Mouse (Mus musculus): ENCODE data around the gene Fcrl6. TPM values are rescaled to one million over a fixed set of nuclear protein-coding genes. Genes with fewer than 3 reads are reported as not detected.

Gene Fcrl6
- 0.51 TPM in 1 of 2 replicates, not detected in the other for polyA plus RNA-seq (2012; rRNA removed; ENCODE audit: low replicate concordance)

GRCm38 (mm10) chr1:172602326-172602725, at the start of gene Fcrl6:
Fcrl6 (minus strand) TSS chr1:172602551.

DNA sequence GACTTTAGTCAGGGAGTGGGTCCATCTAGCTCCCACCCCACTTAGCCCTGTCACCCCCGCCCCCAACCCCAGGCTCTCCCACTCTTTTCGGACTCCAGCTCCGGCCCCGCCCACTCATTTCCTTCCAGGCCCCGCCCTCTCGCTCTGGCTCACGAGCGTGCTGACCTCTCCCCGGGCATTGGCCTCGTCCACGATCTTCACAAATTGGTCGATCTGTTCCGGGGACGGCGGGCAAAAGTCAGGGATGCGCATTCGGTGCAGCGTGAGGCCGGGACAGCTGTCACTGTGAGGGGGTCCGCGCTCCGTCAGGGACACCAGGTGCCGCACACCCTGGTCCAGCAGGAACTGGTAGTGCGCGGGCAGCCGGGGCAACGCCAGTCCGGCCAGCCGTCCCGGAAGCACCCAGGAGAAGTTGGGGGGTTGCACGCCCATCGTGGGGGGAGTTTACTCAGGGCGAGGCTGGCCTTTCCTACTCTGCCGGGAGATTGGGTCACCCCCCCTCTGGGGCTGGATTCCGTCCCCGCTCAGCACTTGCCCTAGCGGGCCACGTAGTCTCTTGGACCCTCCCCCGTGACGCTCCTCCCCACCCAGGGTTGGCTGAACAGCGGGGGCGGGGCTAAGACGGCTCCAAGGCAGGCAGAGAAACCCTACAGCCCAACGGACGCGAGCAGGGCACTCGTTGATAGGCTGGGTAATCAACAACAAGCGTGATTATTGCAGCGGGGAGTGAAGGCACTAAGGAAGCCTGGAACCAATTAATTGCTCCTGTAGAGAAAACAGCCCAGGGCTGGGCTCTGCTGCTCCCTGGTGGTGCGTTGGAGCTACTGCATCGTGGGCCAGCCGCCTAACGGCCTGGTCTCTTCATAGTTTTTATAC, 30.3 kb upstream of the Fcrl6 start, which contains the start of gene Dusp23:
Dusp23 (minus strand) TSS at position 512 of the 876 bp plus-strand sequence.

GRCm38 (mm10) chr1:172590385-172590784, 12.0 kb downstream of the Fcrl6 start, which contains the start of gene Slamf8:
Slamf8 (minus strand) TSS chr1:172590568.

DNA sequence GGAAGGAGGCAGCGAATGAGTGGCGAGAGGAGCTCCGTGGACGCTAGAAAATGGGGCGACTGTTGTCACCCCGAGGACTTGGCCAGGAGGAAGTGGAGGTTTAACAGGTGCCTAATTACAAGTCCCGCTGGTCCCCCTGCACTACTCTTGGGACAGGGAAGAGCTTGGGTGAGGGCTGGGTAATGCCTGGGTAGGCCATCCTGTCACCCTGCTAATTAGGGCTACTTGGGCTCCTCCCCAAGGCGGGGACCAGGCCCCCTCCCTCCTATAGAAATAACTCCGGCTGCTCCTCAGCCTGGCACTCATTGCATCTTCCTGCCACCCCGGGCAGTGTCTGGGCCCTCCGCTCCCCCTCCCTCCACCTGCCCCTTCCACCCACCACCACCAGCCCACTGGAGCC, 46.7 kb downstream of the Fcrl6 start, which contains the start of gene Vsig8:
Vsig8 (plus strand) TSS at position 301 of the 400 bp plus-strand sequence.

Other genes with a start within 250 kb of the Fcrl6 start
- gene Pigm, start 226.0 kb downstream of the Fcrl6 start, polyA plus RNA-seq (2012; rRNA removed; ENCODE audit: low replicate concordance), result 7.6 and 9.6 TPM in 2 replicates
- 16.6 and 17.2 TPM in 2 replicates for gene Slamf9, start 127.2 kb downstream of the Fcrl6 start, polyA plus RNA-seq (2012; rRNA removed; ENCODE audit: low replicate concordance)
- gene Igsf9, start 120.8 kb downstream of the Fcrl6 start, polyA plus RNA-seq (2012; rRNA removed; ENCODE audit: low replicate concordance), result 6.0 and 35.1 TPM in 2 replicates
- gene Tagln2, start 102.5 kb downstream of the Fcrl6 start, polyA plus RNA-seq (2012; rRNA removed; ENCODE audit: low replicate concordance), result 217 and 327 TPM in 2 replicates
- 0.40 and 0.44 TPM in 2 replicates for gene Cfap45, start 81.8 kb downstream of the Fcrl6 start, polyA plus RNA-seq (2012; rRNA removed; ENCODE audit: low replicate concordance)
- gene Vsig8, start 46.6 kb downstream of the Fcrl6 start, polyA plus RNA-seq (2012; rRNA removed; ENCODE audit: low replicate concordance), result 0.53 and 1.1 TPM in 2 replicates
- gene Slamf8, start 12.0 kb downstream of the Fcrl6 start, polyA plus RNA-seq (2012; rRNA removed; ENCODE audit: low replicate concordance), result 2.6 and 7.3 TPM in 2 replicates
- gene Dusp23, start 30.4 kb upstream of the Fcrl6 start, polyA plus RNA-seq (2012; rRNA removed; ENCODE audit: low replicate concordance), result 33.3 and 47.8 TPM in 2 replicates
- 0.17 and 0.35 TPM in 2 replicates for gene Crp, start 95.5 kb upstream of the Fcrl6 start, polyA plus RNA-seq (2012; rRNA removed; ENCODE audit: low replicate concordance)

Data from subcutaneous adipose tissue, adult 2 months (tissue).